Mouse (Mus musculus): ENCODE measurements around the gene Cenpf.
"Not testable (repeated sequence)": the region's sequence is repeated elsewhere in the genome, so short reads cannot be mapped to it uniquely, and the experiment has no call there.

Cenpf gene

GRCm38 (mm10) chr1:189695321-189695720 is 7.4 kb upstream of the Cenpf start:
- no peak for DNase-seq (ENCODE audit: low read depth in 1 of 2, low spot score in 2 of 2)

- no peak for DNase-seq (ENCODE audit: low read depth in 1 of 2, low spot score in 2 of 2)
Measured at GRCm38 (mm10) chr1:189694391-189694790, 6.5 kb upstream of the Cenpf start.

GRCm38 (mm10) chr1:189692442-189692841 is 4.6 kb upstream of the Cenpf start:
- not testable (repeated sequence) for DNase-seq (ENCODE audit: low read depth in 1 of 2, low spot score in 2 of 2)

GRCm38 (mm10) chr1:189689050-189689833 is 1.4 kb upstream of the Cenpf start:
- no peak for DNase-seq (ENCODE audit: low read depth in 1 of 2, low spot score in 2 of 2)

- DNase-seq (ENCODE audit: low read depth in 1 of 2, low spot score in 2 of 2): no peak
Measured at GRCm38 (mm10) chr1:189688388-189688750, 483 bp upstream of the Cenpf start.

- DNase-seq (ENCODE audit: low read depth in 1 of 2, low spot score in 2 of 2): no peak
Measured at GRCm38 (mm10) chr1:189686025-189686424, 1.9 kb downstream of the Cenpf start.

GRCm38 (mm10) chr1:189684786-189685415 is 3.0 kb downstream of the Cenpf start:
- DNase-seq (ENCODE audit: low read depth in 1 of 2, low spot score in 2 of 2): no peak

GRCm38 (mm10) chr1:189679555-189679954 is 8.3 kb downstream of the Cenpf start:
- no peak for DNase-seq (ENCODE audit: low read depth in 1 of 2, low spot score in 2 of 2)

GRCm38 (mm10) chr1:189675953-189676352 is 11.9 kb downstream of the Cenpf start:
- no peak for DNase-seq (ENCODE audit: low read depth in 1 of 2, low spot score in 2 of 2)

- no peak for DNase-seq (ENCODE audit: low read depth in 1 of 2, low spot score in 2 of 2)
Measured at GRCm38 (mm10) chr1:189675421-189675820, 12.5 kb downstream of the Cenpf start.

GRCm38 (mm10) chr1:189665966-189666365 is 21.9 kb downstream of the Cenpf start:
- no peak for DNase-seq (ENCODE audit: low read depth in 1 of 2, low spot score in 2 of 2)

- no peak for DNase-seq (ENCODE audit: low read depth in 1 of 2, low spot score in 2 of 2)
Measured at GRCm38 (mm10) chr1:189664873-189665144, 23.1 kb downstream of the Cenpf start.

GRCm38 (mm10) chr1:189664061-189664872 is 23.6 kb downstream of the Cenpf start:
- DNase-seq (ENCODE audit: low read depth in 1 of 2, low spot score in 2 of 2): no peak

- no peak for DNase-seq (ENCODE audit: low read depth in 1 of 2, low spot score in 2 of 2)
Measured at GRCm38 (mm10) chr1:189663437-189663836, 24.4 kb downstream of the Cenpf start.

GRCm38 (mm10) chr1:189661856-189662255 is 26.0 kb downstream of the Cenpf start:
- DNase-seq (ENCODE audit: low read depth in 1 of 2, low spot score in 2 of 2): no peak

GRCm38 (mm10) chr1:189657406-189657805 is 30.5 kb downstream of the Cenpf start:
- no peak for DNase-seq (ENCODE audit: low read depth in 1 of 2, low spot score in 2 of 2)

- DNase-seq (ENCODE audit: low read depth in 1 of 2, low spot score in 2 of 2): no peak
Measured at GRCm38 (mm10) chr1:189653746-189654145, 34.1 kb downstream of the Cenpf start.

GRCm38 (mm10) chr1:189646597-189646996 is 41.3 kb downstream of the Cenpf start:
- no peak for DNase-seq (ENCODE audit: low read depth in 1 of 2, low spot score in 2 of 2)

GRCm38 (mm10) chr1:189645371-189645770 is 42.5 kb downstream of the Cenpf start:
- no peak for DNase-seq (ENCODE audit: low read depth in 1 of 2, low spot score in 2 of 2)

- DNase-seq (ENCODE audit: low read depth in 1 of 2, low spot score in 2 of 2): no peak
Measured at GRCm38 (mm10) chr1:189644700-189645345, 43.1 kb downstream of the Cenpf start.

GRCm38 (mm10) chr1:189639581-189639980 is 48.3 kb downstream of the Cenpf start:
- DNase-seq (ENCODE audit: low read depth in 1 of 2, low spot score in 2 of 2): no peak

GRCm38 (mm10) chr1:189633791-189634190 is 54.1 kb downstream of the Cenpf start:
- no peak for DNase-seq (ENCODE audit: low read depth in 1 of 2, low spot score in 2 of 2)
